Mouse (Mus musculus) midbrain, embryonic 13.5 days (tissue): Measurements from ENCODE around the gene Zfp846. TPM values are rescaled to one million over a fixed set of nuclear protein-coding genes. Genes with fewer than 3 reads are reported as not detected.
"Not testable (repeated sequence)": the region's sequence is repeated elsewhere in the genome, so short reads cannot be mapped to it uniquely, and the experiment has no call there.

ENCODE experiments used
- ATAC-seq: fragments of 200-750 bp; cut with Nextera tagmentation; 2 replicates; pipeline ENCODE4 v1.8.0; 2017; ENCODE audit warnings: mild to moderate bottlenecking, moderate TSS enrichment, moderate library complexity
- H3K27ac ChIP-seq: fragments of 300-500 bp; sonication (generic); 2 replicates; pipeline ENCODE4 v1.5.1; 2015; ENCODE audit warnings: inconsistent platforms, mild to moderate bottlenecking, moderate library complexity
- H3K27me3 ChIP-seq: fragments of 300-500 bp; sonication (generic); 2 replicates; pipeline ENCODE4 v1.6.1; 2015; ENCODE audit warnings: mild to moderate bottlenecking, inconsistent platforms
- H3K36me3 ChIP-seq: fragments of 300-500 bp; sonication (generic); 2 replicates; pipeline ENCODE4 v1.6.1; 2015; ENCODE audit warnings: mild to moderate bottlenecking, inconsistent platforms
- H3K4me1 ChIP-seq: fragments of 300-500 bp; sonication (generic); replicated peaks from 2 replicates; pipeline ENCODE4 v1.6.1; 2015; ENCODE audit warnings: inconsistent platforms
- H3K4me2 ChIP-seq: fragments of 300-500 bp; sonication (generic); replicated peaks from 2 replicates; pipeline ENCODE4 v1.6.1; 2015; ENCODE audit warnings: moderate library complexity, mild to moderate bottlenecking, inconsistent platforms
- H3K4me3 ChIP-seq: fragments of 300-500 bp; sonication (generic); replicated peaks from 2 replicates; pipeline ENCODE4 v1.5.1; 2015; ENCODE audit warnings: mild to moderate bottlenecking, inconsistent platforms
- H3K9ac ChIP-seq: fragments of 300-500 bp; sonication (generic); replicated peaks from 2 replicates; pipeline ENCODE4 v1.6.1; 2015; ENCODE audit warnings: mild to moderate bottlenecking, inconsistent platforms
- H3K9me3 ChIP-seq: fragments of 300-500 bp; sonication (generic); 2 replicates; pipeline ENCODE4 v1.6.1; 2016; ENCODE audit warnings: mild to moderate bottlenecking, inconsistent platforms
- WGBS: fragments of 180-500 bp; shearing (Covaris S2); methylation state at CpG from one replicate; pipeline ENCODE4 v1.1.7; 2015; 5-methylcytosine and 5-hydroxymethylcytosine counted together
- polyA plus RNA-seq: library from polyadenylated mRNA; unstranded; fragments of >200 nt; fragmentation: Nextera tagmentation; extraction: Ambion mirVana; gene quantifications from 2 replicates; pipeline ENCODE4 v1.2.1, GENCODE M21; 2015

Gene Zfp846
- polyA plus RNA-seq, 1 experiment from 2014 or later: 47.1 TPM

DNA sequence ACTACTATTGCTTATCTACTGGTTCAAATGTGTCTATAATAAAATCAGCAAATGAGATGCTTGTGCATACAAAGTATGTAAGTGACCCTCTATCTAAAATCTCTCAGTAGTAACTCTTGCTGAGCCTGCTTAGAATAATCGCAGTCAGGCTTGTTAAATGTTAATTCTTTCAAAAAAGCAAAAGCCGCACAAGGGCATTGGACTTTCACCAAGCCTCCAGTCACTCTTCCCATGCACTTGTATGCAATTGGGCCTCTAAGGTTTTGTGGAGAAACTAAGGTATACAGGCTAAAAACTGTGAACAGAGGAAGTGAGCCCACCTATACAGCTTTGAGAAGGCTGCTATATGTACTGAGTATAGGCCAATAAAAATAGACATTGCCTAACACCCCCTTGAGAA, 4.5 kb upstream of the Zfp846 start:
- H3K4me1 ChIP-seq: no peaks in the 10 kb centered on the region
- no peak for ATAC-seq
- H3K4me2 ChIP-seq: no peak overlapping the region
- H3K36me3 ChIP-seq: no peaks in the 10 kb centered on the region
- no peak overlapping the region for H3K27ac ChIP-seq
- no peak overlapping the region for H3K9ac ChIP-seq
- H3K9me3 ChIP-seq: no peaks in the 10 kb centered on the region
- 83% methylated on average over 2 of the region's 2 CpGs for WGBS
- peaks cover 50% of the 10 kb centered on the region for H3K27me3 ChIP-seq
- H3K4me3 ChIP-seq: no peak overlapping the region

DNA sequence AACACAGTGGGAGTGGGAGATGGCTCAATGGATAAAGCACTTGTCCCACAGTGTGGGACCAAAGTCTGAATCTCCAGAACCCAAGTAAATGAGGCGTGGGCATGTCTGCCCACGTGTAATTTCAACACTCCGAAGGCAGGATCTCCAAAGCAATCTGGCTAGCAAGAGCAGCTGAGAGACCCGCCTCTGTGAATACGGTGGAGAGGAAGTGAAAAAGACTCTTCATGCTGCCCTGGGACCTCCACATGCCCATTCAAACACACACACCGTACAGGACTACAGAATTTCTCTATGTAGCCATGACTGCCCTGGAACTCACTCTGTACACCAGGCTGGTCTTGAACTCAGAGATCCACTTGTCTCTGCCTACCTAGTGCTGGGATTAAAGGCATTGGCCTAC, 20.2 kb downstream of the Zfp846 start:
- Histone ChIP-seq H3K9me3 (no peaks in the 10 kb centered on the region), H3K36me3 (peaks cover 30% of the 10 kb centered on the region), H3K4me2 (no peak overlapping the region), H3K27me3 (no peaks in the 10 kb centered on the region), H3K9ac (no peak overlapping the region), H3K4me1 (peaks cover 2% of the 10 kb centered on the region), H3K27ac (no peak overlapping the region), H3K4me3 (no peak overlapping the region)
- ATAC-seq: no peak
- WGBS: 83% methylated on average over 6 of the region's 6 CpGs

DNA sequence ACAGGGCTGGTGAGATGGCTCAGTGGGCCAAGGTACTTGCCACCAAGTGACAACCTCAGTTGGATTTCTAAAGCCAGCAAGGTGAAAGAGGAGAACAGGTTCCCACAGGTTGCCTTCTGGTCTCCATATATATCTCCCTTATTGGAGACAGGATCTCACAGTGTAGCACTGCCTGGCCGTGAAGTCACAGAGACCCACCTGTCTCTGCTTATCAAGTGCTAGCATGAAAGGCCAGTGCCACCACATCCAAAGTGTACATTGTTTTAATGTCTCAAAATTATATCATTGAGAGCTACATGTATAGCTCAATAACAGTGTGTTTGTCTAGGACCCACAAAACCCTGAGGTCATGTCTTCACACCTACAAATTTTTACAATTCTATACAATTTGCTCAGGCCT, 25.2 kb downstream of the Zfp846 start:
- H3K27me3 ChIP-seq: no peaks in the 10 kb centered on the region
- H3K4me3 ChIP-seq: peak overlapping the region; percentile 52; the same call in 1 of the 2 replicates
- peaks cover 13% of the 10 kb centered on the region for H3K4me1 ChIP-seq
- H3K9ac ChIP-seq: peak overlapping the region; percentile 73
- peaks cover 23% of the 10 kb centered on the region for H3K36me3 ChIP-seq
- no peak for ATAC-seq
- peak overlapping the region; percentile 97 for H3K27ac ChIP-seq
- H3K4me2 ChIP-seq: peak overlapping the region; percentile 69
- 0 out of 2 replicates have a peak, but pooled peaks cover 3% of the 10 kb centered on the region for H3K9me3 ChIP-seq
- WGBS: 100% methylated on average over 1 of the region's 1 CpGs

DNA sequence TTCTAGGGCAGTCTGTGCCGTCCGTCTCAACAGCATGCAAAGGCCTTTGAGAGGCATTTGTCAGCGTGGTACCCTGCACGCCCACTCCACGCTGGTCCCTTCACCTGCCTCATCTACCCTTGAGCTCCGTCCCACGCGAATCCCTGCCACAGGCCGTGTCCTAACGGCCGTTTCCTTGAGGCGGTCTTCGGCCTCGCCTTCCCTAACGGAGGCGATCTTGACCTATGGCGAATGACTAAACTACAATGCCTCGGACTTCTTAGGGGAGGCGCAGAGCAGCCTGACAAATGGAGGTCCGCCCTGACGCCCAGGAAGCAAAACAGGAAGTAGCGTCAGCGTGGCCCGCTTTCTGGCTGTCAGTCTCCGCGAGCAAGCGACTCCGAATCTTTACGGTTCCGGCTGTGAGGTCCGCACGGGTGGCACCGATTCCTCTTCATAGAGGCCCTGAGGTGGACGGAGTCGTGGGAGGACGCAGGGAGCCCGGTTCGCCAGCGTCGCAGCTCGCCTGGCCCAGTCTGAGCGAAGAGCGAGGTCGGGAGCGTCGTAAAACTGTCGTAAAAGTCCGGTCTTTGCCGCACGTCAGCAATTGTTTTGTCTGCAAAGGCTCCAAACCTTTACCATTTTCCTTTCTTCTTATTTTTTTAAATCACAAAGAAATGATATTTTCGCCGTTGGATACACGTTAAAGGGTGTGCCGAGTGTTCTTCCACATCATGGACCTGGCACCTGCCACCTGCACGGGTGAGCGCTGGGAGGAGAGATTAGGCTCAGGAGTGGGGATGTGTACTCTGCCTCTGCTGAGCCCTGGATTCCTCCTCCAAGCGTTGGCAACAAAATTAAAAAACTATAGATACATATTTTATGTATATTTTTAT, 26.2 kb downstream of the Zfp846 start:
- peaks cover 13% of the 10 kb centered on the region for H3K4me1 ChIP-seq
- peaks cover 18% of the 10 kb centered on the region for H3K36me3 ChIP-seq
- ATAC-seq: peak; percentile 92
- H3K27ac ChIP-seq: peak overlapping the region; percentile 97
- H3K27me3 ChIP-seq: no peaks in the 10 kb centered on the region
- 0 out of 2 replicates have a peak, but pooled peaks cover 3% of the 10 kb centered on the region for H3K9me3 ChIP-seq
- WGBS: under 1% methylated on average over 57 of the region's 57 CpGs
- H3K9ac ChIP-seq: peak overlapping the region; percentile 73
- H3K4me3 ChIP-seq: peak overlapping the region; percentile 52
- peak overlapping the region; percentile 69 for H3K4me2 ChIP-seq

DNA sequence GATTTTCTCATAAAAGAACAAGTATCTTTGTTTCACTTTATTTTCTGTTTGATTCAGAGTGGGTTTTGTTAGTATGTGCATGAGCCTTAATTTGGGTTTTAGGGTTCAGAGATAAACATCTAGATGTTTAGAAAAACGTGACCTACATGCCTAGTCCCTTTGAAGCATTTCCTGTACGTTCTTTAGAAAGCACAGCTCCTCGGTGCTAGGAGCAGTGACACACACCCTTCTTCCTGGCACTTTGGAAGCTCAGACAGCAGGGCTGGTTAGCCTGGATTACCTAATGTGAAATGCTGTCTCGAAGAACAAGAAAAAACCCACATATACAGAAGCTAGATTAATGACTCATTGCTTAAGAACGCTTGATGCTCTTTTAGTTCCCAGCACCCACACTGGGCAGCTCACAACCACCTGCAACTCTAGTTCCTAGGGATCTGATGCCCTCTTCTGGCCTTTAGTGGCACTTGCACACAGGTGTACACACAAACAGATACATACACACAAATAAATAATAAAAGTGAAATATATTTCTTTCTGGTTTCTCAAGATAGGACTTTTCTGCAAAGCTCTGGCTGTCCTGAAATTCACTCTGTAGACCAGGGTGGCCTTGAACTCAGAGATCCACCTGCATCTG, 28.9 kb downstream of the Zfp846 start:
- H3K27me3 ChIP-seq: no peaks in the 10 kb centered on the region
- no peak overlapping the region for H3K27ac ChIP-seq
- WGBS: 88% methylated on average over 5 of the region's 5 CpGs
- 0 out of 2 replicates have a peak, but pooled peaks cover 3% of the 10 kb centered on the region for H3K9me3 ChIP-seq
- H3K9ac ChIP-seq: no peak overlapping the region
- H3K4me2 ChIP-seq: no peak overlapping the region
- H3K4me1 ChIP-seq: peaks cover 13% of the 10 kb centered on the region
- H3K4me3 ChIP-seq: no peak overlapping the region
- no peak for ATAC-seq
- H3K36me3 ChIP-seq: peaks cover 11% of the 10 kb centered on the region

DNA sequence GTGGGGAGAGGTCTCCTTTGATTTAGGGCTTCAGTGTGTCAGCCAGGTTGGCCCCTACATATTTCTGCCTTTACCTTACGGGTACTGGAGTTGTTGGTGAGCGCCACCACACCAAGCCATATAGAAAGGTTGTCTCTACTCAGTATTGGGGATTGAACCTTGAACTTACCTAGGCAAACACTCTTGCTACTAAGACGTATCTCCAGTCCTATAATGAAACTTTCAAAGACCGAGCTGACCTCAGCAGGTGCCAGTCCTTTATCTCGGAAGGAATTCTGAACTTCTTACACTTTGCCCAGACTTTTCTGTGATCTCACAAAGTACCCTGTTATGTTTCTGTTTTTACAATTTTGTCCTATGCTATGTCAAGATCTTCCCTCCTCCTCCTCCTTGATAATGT, 30.9 kb downstream of the Zfp846 start:
- WGBS: 83% methylated on average over 5 of the region's 5 CpGs
- Histone ChIP-seq H3K9me3 (0 out of 2 replicates have a peak, but pooled peaks cover 3% of the 10 kb centered on the region), H3K36me3 (peaks cover 11% of the 10 kb centered on the region), H3K4me3 (no peak overlapping the region), H3K27ac (no peak overlapping the region), H3K9ac (no peak overlapping the region), H3K4me1 (peaks cover 3% of the 10 kb centered on the region; the same call in 1 of the 2 replicates), H3K4me2 (no peak overlapping the region), H3K27me3 (no peaks in the 10 kb centered on the region)
- ATAC-seq: no peak

DNA sequence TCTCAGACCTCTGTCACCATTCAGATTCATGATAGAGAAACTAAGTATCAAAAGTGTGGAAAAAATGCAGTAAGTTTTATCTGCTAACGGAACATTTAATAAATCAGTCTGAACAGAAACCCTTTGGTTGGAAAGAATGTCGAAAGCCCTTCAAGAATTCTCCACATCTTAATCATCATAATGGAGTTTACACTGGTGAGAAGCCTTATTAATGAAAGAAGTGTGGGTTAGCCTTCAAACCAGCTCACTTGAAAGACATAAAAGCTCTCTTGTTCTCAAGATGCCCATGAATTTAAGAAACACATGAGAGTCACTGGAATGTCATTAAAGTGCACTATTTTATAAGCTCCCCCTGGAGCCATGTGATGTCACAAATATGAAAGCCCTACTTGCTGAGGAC, 35.6 kb downstream of the Zfp846 start:
- WGBS: 91% methylated on average over 2 of the region's 2 CpGs
- no peaks in the 10 kb centered on the region for H3K36me3 ChIP-seq
- H3K4me1 ChIP-seq: no peaks in the 10 kb centered on the region
- H3K9ac ChIP-seq: no peak overlapping the region
- no peaks in the 10 kb centered on the region for H3K9me3 ChIP-seq
- H3K4me2 ChIP-seq: no peak overlapping the region
- no peak overlapping the region for H3K4me3 ChIP-seq
- no peak overlapping the region for H3K27ac ChIP-seq
- no peak for ATAC-seq
- H3K27me3 ChIP-seq: no peaks in the 10 kb centered on the region

DNA sequence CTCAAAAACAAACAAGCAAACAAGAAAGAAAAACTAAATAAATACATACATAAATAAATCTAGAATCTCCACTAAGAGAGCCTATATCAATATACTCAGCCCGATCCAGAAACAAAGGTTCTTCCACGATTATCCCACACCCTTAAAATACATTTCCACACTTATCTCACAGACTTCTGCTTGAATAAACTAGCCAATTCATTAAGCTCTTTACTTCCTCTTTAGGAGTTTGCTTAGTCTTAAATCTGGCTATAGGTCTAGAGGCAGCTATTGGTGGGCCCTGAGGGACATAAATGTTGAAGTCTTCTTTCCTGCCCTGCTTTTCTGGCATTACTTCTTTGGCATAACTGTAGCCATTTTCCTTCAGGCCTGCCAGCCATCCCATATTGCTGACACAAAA, 50.2 kb downstream of the Zfp846 start:
- Histone ChIP-seq H3K4me1 (no peaks in the 10 kb centered on the region), H3K9me3 (no peaks in the 10 kb centered on the region), H3K27me3 (no peaks in the 10 kb centered on the region), H3K4me3 (no peak overlapping the region), H3K9ac (no peak overlapping the region), H3K4me2 (no peak overlapping the region), H3K27ac (no peak overlapping the region), H3K36me3 (0 out of 2 replicates have a peak, but pooled peaks cover 3% of the 10 kb centered on the region)
- no peak for ATAC-seq
- 97% methylated on average over 2 of the region's 2 CpGs for WGBS

DNA sequence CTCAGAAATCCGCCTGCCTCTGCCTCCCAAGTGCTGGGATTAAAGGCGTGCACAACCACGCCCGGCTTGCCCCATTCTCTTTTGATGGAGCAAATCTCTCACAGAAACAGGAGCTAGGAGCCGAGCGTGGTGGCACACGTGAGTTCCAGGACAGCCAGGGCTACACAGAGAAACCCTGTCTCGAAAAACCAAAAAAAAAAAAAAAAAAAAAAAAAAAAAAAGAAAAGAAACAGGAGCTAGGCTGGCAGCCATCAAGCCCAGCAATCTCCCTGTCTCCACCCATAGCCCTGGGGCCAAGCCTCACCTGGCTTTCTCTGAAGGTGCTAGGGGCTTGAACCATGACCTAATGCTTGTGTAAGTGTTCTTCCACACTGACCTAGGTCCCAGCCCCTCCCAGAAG, 54.6 kb downstream of the Zfp846 start:
- H3K27me3 ChIP-seq, H3K27ac ChIP-seq, H3K9me3 ChIP-seq, H3K4me3 ChIP-seq, H3K4me1 ChIP-seq, ATAC-seq, H3K9ac ChIP-seq, H3K4me2 ChIP-seq: not testable (repeated sequence)
- 95% methylated on average over 8 of the region's 8 CpGs for WGBS
- peaks cover 32% of the 10 kb centered on the region for H3K36me3 ChIP-seq

DNA sequence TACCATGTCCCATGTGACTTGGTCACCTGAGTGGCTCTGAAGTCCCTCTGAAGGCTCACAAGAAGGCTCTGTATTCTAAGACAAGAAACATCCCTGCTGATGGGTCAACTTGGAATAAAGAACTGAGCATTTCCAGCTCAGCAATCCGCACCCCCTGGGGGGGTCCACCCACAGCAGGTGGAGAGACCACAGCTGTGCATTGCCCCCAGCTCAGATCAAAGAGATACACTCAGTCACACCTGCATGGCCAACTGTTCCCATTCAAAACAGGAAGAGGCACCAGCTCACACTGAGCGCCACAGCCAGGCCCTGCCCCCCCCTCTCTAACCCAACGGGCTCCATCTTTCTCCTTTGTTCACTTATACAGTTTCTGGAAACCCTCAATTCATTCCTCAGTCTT, 55.2 kb downstream of the Zfp846 start:
- Histone ChIP-seq H3K4me2 (no peak overlapping the region), H3K4me3 (no peak overlapping the region), H3K36me3 (peaks cover 32% of the 10 kb centered on the region), H3K27ac (no peak overlapping the region), H3K9ac (no peak overlapping the region), H3K4me1 (peaks cover 14% of the 10 kb centered on the region), H3K9me3 (no peaks in the 10 kb centered on the region), H3K27me3 (no peaks in the 10 kb centered on the region)
- ATAC-seq: no peak; the same call in 1 of the 2 replicates
- WGBS: 80% methylated on average over 3 of the region's 3 CpGs

DNA sequence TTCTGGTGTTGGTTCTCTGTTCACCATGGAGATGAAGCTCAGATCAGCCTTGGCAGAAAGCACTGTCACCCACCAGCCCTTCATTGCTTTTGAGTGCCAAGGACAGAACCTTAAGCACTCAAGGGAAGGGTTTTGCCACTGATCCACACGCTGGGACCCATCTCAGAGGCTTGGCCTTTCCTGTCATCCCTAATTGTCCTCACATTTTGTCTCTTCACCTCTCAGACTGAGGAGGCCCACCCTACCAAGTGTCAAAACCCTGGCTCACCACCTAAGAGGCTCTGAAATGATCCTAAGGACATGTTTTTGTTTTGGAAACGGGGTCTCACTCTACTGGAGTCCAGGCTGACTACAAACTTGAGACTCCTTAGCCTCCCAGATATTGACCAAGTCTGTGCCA, 55.7 kb downstream of the Zfp846 start:
- no peak overlapping the region for H3K9ac ChIP-seq
- H3K9me3 ChIP-seq: no peaks in the 10 kb centered on the region
- no peak overlapping the region for H3K4me3 ChIP-seq
- no peak overlapping the region for H3K27ac ChIP-seq
- H3K4me1 ChIP-seq: peaks cover 19% of the 10 kb centered on the region
- ATAC-seq: no peak
- no peaks in the 10 kb centered on the region for H3K27me3 ChIP-seq
- no peak overlapping the region for H3K4me2 ChIP-seq
- H3K36me3 ChIP-seq: peaks cover 32% of the 10 kb centered on the region
- WGBS: 75% methylated on average over 2 of the region's 2 CpGs

DNA sequence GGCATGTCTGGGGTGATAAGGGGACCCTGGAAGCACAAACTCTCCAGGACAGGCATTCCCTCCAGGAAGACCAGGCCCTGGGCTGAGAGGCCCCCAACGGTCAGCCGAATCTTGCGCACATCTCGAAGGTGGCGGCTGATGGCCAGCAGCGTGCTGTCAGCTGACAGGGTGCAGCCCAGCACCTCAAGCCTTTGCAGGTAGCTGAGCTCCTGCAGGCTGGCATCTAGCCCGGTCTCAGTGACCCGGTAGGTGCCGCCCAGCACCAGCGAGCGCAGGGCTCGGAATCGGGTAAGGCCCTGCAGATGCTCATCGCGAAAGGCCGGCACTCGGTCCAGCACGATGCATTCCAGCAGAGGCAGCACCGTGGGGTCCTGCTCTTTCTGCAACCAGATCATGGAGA, 57.5 kb downstream of the Zfp846 start:
- no peaks in the 10 kb centered on the region for H3K9me3 ChIP-seq
- WGBS: 95% methylated on average over 19 of the region's 19 CpGs
- no peak overlapping the region for H3K27ac ChIP-seq
- no peak for ATAC-seq
- no peak overlapping the region for H3K4me3 ChIP-seq
- H3K9ac ChIP-seq: no peak overlapping the region
- peaks cover 25% of the 10 kb centered on the region for H3K4me1 ChIP-seq
- peaks cover 32% of the 10 kb centered on the region for H3K36me3 ChIP-seq
- H3K4me2 ChIP-seq: no peak overlapping the region
- H3K27me3 ChIP-seq: no peaks in the 10 kb centered on the region
